Mouse (Mus musculus): ENCODE data around the gene Scamp1.

Gene Scamp1

GRCm38 (mm10) chr13:94279420-94279819 is 6.2 kb downstream of the Scamp1 start:
- DNase-seq (ENCODE audit: low spot score in 2 of 2) = no peak

DNA sequence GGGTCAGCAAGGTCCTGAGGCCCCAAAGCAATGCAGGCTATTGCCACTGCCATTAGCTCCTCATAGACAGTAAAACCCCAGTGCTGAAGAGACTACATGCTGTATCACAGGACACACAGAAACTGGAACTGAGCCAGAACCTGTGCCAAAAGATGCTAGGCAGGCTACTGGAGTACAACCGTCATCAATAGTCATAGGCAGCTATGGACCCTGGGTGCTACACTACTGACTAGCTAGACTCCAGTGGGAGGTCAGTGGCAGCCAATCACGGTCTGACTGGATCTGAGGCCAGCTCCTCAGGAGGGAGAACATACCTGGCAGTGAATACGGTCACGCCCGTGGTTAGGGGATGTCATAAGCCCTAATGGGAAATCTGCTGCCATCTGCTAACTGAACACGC is 14.4 kb downstream of the Scamp1 start:
- DNase-seq (ENCODE audit: low spot score in 2 of 2) = no peak

GRCm38 (mm10) chr13:94268201-94268600 is 17.5 kb downstream of the Scamp1 start:
- no peak for DNase-seq (ENCODE audit: low spot score in 2 of 2)

DNA sequence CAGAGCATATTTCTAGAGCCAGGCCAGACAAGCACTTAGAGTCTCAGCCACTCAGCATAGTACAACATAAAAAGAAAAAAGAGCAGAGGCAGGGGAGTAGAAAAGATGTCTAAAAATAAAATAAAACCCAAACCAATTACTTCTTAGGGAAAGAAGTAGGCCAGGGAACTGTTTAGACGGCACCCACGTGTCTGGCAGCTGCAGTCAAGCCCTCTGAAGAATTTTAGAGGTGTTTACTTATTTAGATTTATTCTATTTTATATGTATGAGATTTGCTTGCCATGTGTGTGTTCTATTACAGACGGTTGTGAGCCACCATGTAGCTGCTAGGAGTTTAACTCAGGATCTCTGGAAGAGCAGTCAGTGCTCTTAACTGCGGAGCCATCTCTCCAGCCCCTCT is 18.5 kb downstream of the Scamp1 start:
- no peak for DNase-seq (ENCODE audit: low spot score in 2 of 2)

DNA sequence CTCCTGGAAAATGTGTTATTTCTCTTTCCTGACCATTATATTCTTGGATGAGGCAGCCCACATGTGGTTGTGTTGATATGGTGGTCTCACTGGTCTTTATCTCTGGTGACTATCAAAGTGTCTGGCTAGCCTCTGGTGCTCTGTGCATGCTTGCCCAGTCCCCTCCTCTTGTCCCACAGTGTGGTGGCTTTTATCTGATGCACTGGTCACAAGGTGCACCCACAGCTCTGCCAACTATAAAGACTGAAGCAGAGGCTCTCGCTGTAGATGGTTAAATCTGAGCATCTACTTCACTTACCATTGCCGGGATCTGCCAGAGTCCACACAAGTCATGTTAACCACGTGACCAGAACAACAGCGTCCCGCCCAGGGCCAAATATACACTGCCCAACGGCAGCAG is 19.1 kb downstream of the Scamp1 start:
- no peak for DNase-seq (ENCODE audit: low spot score in 2 of 2)

DNA sequence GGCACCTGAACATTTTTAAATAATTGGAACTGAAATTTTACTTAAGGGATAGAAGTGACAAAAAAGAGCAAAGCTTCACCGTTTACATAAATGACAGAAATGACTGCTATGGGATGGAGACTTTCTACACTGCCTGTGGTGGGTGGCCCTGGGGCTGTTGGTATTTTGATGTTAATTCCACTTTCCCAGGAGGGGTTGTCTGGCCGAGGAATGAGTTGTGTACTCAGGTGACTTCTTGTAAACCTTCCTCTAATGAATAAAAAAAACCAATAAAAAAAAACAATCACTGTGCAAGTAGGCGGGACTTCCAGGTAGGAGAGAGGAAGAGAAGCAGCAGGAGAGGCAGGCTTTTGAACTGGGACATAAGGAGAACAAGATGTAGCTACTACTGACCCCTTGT is 20.4 kb downstream of the Scamp1 start:
- no peak for DNase-seq (ENCODE audit: low spot score in 2 of 2)

GRCm38 (mm10) chr13:94263943-94264342 is 21.7 kb downstream of the Scamp1 start:
- peak in 1 of 2 experiments; percentile 27 for DNase-seq (ENCODE audit: low spot score in 2 of 2)

DNA sequence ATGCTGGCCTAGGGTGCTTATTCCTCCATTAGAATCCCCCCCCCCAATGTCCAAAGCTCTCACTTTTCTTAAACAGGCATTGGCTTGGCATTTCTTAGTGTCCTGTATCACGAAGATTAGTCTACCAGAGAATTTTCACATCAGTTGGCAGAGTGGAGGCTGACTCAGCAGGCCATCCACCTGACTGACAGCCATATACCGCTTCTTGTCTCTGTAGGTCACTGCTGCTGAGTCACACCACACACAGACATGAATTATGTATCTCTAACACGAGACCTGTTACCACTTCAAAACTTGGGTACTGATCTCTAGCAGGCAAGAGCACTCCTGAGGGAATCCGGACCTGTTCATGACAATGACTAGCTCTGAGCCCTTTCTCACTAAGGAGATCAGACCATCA is 23.1 kb downstream of the Scamp1 start:
- DNase-seq (ENCODE audit: low spot score in 2 of 2) = no peak

DNA sequence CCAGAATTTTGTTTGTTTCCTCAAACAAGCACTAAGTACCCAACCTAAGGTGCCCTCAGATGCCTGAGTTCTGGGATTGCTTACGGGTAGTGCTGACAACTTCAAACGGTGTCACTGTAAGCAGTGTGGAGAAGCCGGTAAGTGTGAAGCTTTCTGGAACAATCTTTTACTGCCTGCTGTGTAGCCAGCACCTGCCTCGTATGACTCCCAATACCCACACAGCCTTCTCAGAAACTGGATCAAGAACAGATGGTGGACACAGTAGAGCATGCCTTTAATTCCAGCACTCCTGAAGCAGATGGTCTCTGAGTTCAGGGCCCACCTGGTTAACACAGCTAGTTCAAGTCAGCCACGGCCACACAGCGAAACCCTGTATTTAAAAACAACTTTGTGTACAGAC is 24.0 kb downstream of the Scamp1 start:
- no peak for DNase-seq (ENCODE audit: low spot score in 2 of 2)

DNA sequence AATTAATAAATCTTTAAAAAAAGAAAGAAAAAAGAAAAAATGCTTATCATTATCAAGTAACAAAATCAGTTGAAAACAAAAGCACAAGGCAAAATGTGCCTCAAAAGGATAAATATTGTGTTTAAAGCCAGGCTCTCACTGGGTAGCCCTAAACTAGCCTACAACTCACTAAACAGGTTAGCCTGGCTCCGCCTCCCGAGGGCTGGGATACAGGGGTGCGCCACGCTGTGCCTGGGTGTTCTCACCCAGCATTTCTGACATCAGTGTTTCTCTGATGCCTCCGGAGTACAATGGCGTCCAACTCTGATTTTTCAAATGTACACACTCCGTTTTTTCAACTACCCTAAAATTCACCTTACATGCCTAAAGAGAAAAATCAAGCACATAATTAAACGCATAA is 24.7 kb downstream of the Scamp1 start:
- no peak for DNase-seq (ENCODE audit: low spot score in 2 of 2)

- DNase-seq (ENCODE audit: low spot score in 2 of 2) = no peak
Measured at GRCm38 (mm10) chr13:94259210-94259609, 26.4 kb downstream of the Scamp1 start.

GRCm38 (mm10) chr13:94258530-94258929 is 27.1 kb downstream of the Scamp1 start:
- no peak for DNase-seq (ENCODE audit: low spot score in 2 of 2)

- DNase-seq (ENCODE audit: low spot score in 2 of 2) = no peak
Measured at GRCm38 (mm10) chr13:94257711-94258110, 27.9 kb downstream of the Scamp1 start.

DNA sequence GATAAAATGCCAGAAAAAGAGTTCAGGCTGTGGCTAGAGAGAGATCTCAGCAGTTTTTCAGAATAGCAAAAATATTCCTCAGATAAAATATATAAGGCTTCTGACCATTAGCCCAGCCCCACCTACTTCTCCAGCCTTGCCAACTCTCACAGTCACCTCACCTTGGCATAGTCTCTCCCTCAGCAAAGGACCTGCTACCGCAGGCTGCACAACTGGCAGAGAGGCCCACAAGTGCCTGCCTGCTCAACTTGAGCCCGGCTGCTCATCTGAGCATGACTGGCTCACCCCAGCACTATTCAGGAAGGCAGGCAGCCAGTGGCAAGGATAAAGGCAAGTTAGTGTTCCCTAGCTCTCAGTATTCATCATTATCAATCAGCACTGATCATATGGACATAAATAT is 30.5 kb downstream of the Scamp1 start:
- no peak for DNase-seq (ENCODE audit: low spot score in 2 of 2)

DNA sequence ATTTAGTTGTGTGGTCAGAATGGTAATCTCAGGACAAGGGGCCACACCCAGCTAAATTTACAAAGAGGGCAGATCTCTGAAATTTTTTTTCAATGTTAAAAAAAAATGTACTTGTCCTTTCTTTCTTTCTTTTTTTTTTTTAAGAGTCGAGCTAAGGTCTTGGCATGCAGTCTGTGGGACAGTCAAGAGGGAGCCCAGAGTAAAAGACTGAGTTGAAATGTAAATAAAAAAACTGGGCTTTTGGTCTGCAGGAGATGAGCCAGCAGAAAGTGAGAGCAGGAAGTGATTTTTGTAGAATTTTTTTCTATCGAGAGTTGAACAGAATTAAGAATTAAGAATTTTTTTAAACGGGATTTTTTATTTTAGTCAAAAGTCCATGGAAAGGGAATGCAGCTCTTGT is 31.4 kb downstream of the Scamp1 start:
- no peak for DNase-seq (ENCODE audit: low spot score in 2 of 2)

DNA sequence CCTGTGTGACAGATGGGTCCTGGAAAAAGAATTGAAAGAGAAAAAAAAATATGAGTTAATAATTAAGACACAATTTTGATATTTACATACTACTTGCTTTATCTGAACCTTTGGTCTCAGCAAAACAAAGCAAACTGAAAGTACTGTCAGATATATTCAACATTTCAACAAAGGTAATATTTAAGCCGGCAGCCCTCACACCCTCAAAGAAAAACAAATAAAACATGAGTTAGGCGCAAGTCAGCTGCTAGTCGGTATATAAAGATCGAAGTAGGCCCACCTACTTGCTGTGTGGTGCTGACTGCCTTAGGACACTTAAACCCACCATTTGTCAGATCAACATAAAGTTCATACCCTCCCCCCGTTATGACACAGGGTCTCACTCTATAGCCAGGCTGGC is 32.6 kb downstream of the Scamp1 start:
- DNase-seq (ENCODE audit: low spot score in 2 of 2) = no peak

DNA sequence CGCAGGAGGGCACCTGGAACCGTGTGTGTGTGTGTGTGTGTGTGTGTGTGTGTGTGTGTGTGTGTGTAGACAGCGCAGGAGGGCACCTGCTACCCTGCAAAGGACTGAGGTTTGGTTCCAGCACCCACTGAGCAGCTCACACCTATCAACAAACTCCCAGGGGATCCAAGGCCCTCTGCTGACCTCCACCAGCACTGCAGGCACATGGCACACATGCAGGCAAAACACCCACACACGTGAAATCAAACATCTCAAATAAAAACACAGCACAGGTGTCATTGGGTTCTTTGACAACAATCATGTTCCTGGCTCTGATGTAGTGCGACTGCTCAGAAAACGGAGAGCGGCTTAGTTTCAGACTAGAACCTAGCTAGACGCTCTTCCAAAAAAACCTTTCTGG is 34.9 kb downstream of the Scamp1 start:
- no peak for DNase-seq (ENCODE audit: low spot score in 2 of 2)

GRCm38 (mm10) chr13:94250188-94250587 is 35.5 kb downstream of the Scamp1 start:
- DNase-seq (ENCODE audit: low spot score in 2 of 2) = no peak

DNA sequence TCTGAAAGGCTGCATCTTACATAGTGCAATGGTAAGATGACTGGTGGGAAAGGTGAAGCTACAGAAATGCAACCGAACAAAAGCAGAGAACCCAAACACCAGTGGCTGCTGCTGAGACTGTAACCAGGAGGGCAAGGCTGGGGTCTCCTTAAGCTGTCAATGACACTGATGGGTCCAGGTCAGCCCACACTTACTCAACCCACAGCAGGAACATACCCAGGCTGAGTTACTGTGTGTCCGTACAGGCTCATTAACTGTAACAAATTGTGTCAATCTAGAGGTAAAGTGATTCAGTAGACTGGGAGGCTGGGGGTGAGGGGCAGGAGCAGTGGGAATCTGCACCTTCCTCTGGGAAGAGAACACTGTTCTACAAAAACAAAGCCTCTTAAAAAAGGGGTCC is 42.8 kb downstream of the Scamp1 start:
- DNase-seq (ENCODE audit: low spot score in 2 of 2) = no peak

DNA sequence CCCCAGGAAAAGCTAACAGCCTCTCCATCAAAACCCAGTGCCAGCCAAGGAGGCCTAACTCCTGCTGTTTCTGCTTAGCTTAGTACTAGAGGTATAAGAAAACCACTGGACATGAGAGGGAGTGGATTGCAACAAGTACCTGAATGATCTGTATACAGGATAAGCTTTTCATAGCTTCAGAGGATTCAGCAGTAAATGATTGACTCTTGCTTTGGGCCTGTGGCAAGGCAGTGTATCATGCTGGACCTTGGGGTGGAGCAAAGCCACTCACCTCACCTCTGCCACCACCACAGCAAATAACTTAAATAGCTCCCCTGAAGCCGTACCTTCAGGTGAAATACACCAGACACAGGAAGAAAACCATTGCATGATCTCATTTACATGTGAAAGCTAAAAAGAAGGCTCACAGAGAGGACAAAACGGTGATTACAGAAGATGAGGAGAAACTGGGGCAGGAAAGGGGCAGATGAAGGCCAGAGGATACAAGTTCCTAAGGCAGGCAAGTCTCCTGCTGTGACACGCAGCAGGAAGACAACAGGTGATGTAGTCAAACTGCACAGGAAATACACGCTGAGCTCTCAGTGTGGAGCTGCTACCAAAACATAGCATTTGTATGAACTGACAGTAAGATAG is 43.6 kb downstream of the Scamp1 start:
- DNase-seq (ENCODE audit: low spot score in 2 of 2) = no peak

GRCm38 (mm10) chr13:94240873-94241272 is 44.8 kb downstream of the Scamp1 start:
- DNase-seq (ENCODE audit: low spot score in 2 of 2) = no peak

- no peak for DNase-seq (ENCODE audit: low spot score in 2 of 2)
Measured at GRCm38 (mm10) chr13:94240111-94240510, 45.5 kb downstream of the Scamp1 start.

DNA sequence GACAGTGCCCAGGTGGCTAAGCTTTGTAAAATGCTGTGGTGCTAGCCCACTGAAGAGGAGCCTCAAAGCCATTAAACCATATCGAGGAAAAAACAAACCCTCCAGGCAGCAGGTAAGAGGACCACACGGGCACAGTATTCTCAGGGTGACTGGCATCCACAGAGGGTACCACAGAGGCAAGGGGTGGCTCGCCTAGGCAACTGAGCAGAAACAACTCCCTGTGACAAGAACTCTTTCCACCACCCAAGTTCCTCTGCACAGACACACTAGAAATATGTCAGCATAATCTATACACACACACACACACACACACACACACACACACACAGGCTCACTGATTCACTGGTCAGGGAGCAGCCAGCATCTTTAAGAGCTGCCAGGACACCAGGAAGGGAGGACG is 46.2 kb downstream of the Scamp1 start:
- no peak for DNase-seq (ENCODE audit: low spot score in 2 of 2)

GRCm38 (mm10) chr13:94231871-94232270 is 53.8 kb downstream of the Scamp1 start:
- DNase-seq (ENCODE audit: low spot score in 2 of 2) = no peak
